In the genomic region with DNA sequence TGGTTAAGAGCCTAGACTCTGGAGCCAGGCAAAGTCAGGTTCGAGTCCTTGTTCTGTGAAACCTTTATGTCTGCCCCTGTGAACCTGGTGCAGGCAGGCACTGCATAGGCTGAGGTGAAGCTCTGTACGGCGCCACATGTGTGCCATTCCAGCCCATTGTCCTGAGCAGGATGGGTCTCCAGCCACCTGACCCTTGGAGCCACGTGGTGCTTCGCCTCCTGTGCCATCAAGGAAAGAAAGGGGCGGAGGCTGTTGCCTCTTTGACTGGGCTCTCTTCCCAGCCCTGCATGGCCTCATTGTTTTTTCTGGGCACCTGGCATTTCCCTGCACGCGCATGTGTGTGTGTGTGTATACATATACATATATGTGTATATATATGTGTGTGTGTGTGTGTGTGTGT, we compare ENCODE assay signal across 17 mouse cellular contexts. TPM values are rescaled to one million over a fixed set of nuclear protein-coding genes. Genes with fewer than 3 reads are reported as not detected.
A peak's percentile ranks its signal among the peaks of the same experiment; 100 is the strongest.
DNase-seq lines count a peak whose midpoint lies in the region; ATAC-seq and TF ChIP-seq lines count a peak whose summit lies in the region.
"Had no signal": no experiment of that assay in that cellular context is flagged by ENCODE, and none has a peak within 500 bp of the region (broad histone marks: within the 10 kb centered on the region; RNA-seq: fewer than 3 reads in every experiment).

No protein-coding gene starts in this region.

- 0 out of 2 replicates have a peak, but pooled peaks cover 6% of the 10 kb centered on the region for H3K4me1 ChIP-seq in kidney, adult 2 months (ENCODE audit: control insufficient read depth, insufficient read depth, low read length)
- peaks cover 7% of the 10 kb centered on the region; the same call in 1 of the 2 replicates for H3K4me1 ChIP-seq in midbrain, embryonic 11.5 days (ENCODE audit: control insufficient read depth, insufficient read depth, low read length)

- no peak for TF ChIP-seq CTCF in kidney, adult 2 months (conservative IDR thresholded peaks at IDR 0.05; ENCODE audit: insufficient read depth, insufficient read length, low read depth, low read length)

- H3K36me3 ChIP-seq in kidney, adult 2 months (ENCODE audit: control insufficient read depth, insufficient read depth, low read length), result no peaks in the 10 kb centered on the region
- no peaks in the 10 kb centered on the region for H3K36me3 ChIP-seq in midbrain, embryonic 11.5 days (ENCODE audit: control insufficient read depth, insufficient read depth, low read length)
- H3K36me3 ChIP-seq: forebrain, embryonic 15.5 days; hindbrain, embryonic 10.5 days; limb, embryonic 12.5 days; midbrain, embryonic 10.5 days; neural tube, embryonic 15.5 days had no signal

- no peak overlapping the region for H3K4me2 ChIP-seq in midbrain, embryonic 11.5 days

- no peak overlapping the region for H3K4me3 ChIP-seq in kidney, adult 2 months (ENCODE audit: insufficient read depth, low read depth, low read length)
- H3K4me3 ChIP-seq in midbrain, embryonic 11.5 days (ENCODE audit: low read depth, low read length), result no peak overlapping the region

- WGBS in kidney, adult 2 months, result 77% methylated on average over 8 of the region's 8 CpGs
- 64% methylated on average over 8 of the region's 8 CpGs for WGBS in midbrain, embryonic 11.5 days

- ATAC-seq in midbrain, embryonic 11.5 days (ENCODE audit: low FRiP score), result no peak

- no peak for TF ChIP-seq POLR2A in kidney, adult 2 months (IDR thresholded peaks at IDR 0.05; ENCODE audit: low read depth, low read length)

- no peak overlapping the region for H3K9ac ChIP-seq in midbrain, embryonic 11.5 days (ENCODE audit: low read length)
- H3K9ac ChIP-seq: forebrain, embryonic 15.5 days; limb, embryonic 12.5 days; liver, postnatal 0 days had no signal

- no peaks in the 10 kb centered on the region for H3K9me3 ChIP-seq in midbrain, embryonic 11.5 days (ENCODE audit: control insufficient read depth, low read length)
- H3K9me3 ChIP-seq: forebrain, embryonic 15.5 days; hindbrain, embryonic 10.5 days; limb, embryonic 12.5 days; midbrain, embryonic 10.5 days; neural tube, embryonic 15.5 days had no signal

- no peaks in the 10 kb centered on the region for H3K27me3 ChIP-seq in kidney, adult 2 months (replicated peaks; ENCODE audit: control insufficient read depth, insufficient read depth, low read length)
- no peaks in the 10 kb centered on the region; the same call in 1 of the 2 replicates for H3K27me3 ChIP-seq in midbrain, embryonic 11.5 days (ENCODE audit: control insufficient read depth, insufficient read depth, low read length)
- H3K27me3 ChIP-seq: forebrain, embryonic 15.5 days had no signal

- peak; percentile 3 for DNase-seq in adrenal gland, adult 2 months
- no peak for DNase-seq in adrenal gland, postnatal 25 days
- DNase-seq in heart, adult 11 months, result peak; percentile 95
- no peak for DNase-seq in heart, adult 18-20 months
- DNase-seq in kidney, postnatal 10 days, result peak; percentile 11
- no peak for DNase-seq in kidney, adult 2 months
- DNase-seq in R1 (ENCODE audit: low read depth, low spot score), result peak; percentile 50
- DNase-seq in midbrain, embryonic 11.5 days (ENCODE audit: low spot score, missing footprints), result no peak

- no peak overlapping the region for H3K27ac ChIP-seq in kidney, adult 2 months (ENCODE audit: insufficient read depth, low read depth, low read length)
- no peak overlapping the region for H3K27ac ChIP-seq in midbrain, embryonic 11.5 days (ENCODE audit: low read depth, low read length)
- H3K27ac ChIP-seq: forebrain, embryonic 15.5 days; kidney, postnatal 0 days; limb, embryonic 12.5 days; macrophage; neural tube, embryonic 15.5 days had no signal

RNA-seq across cellular contexts. Expression of gene Nr4a1, which starts 14.2 kb away (rescaled TPM):
- 100 to 1,000 TPM; 560 to 565 TPM for total RNA-seq in adrenal gland, adult 2 months (2021)
- 162 and 415 TPM in 2 replicates for polyA plus RNA-seq in adrenal gland, adult 2 months (2012; rRNA removed)
- total RNA-seq in adrenal gland, postnatal 25 days (2021), result 98.7 and 131 TPM in 2 replicates
- total RNA-seq in heart, adult 18-20 months (2021), result 10 to 100 TPM in 1 of 2 experiments, 1 to 10 TPM in 1; 7.7 to 10.5 TPM
- polyA plus RNA-seq in kidney, adult 2 months (2012; rRNA removed), result 4.9 and 5.7 TPM in 2 replicates
- 1.3 TPM in 2 replicates for polyA plus RNA-seq in midbrain, embryonic 11.5 days (2014; fragmentation: Nextera tagmentation; extraction: Ambion mirVana)

RNA-seq across cellular contexts. Expression of gene Grasp, which starts 15.8 kb away (rescaled TPM):
- total RNA-seq in adrenal gland, adult 2 months (2021), result 10 to 100 TPM; 16.4 to 21.0 TPM
- 53.0 and 60.3 TPM in 2 replicates for polyA plus RNA-seq in adrenal gland, adult 2 months (2012; rRNA removed)
- 9.8 and 16.3 TPM in 2 replicates for total RNA-seq in adrenal gland, postnatal 25 days (2021)
- total RNA-seq in heart, adult 18-20 months (2021), result 1 to 10 TPM; 8.7 to 9.7 TPM
- 6.2 and 7.0 TPM in 2 replicates for polyA plus RNA-seq in kidney, adult 2 months (2012; rRNA removed)
- 3.6 and 4.5 TPM in 2 replicates for polyA plus RNA-seq in midbrain, embryonic 11.5 days (2014; fragmentation: Nextera tagmentation; extraction: Ambion mirVana)

RNA-seq across cellular contexts. Expression of gene Atg101, which starts 44.3 kb away (rescaled TPM):
- total RNA-seq in adrenal gland, adult 2 months (2021), result 10 to 100 TPM; 38.6 to 58.8 TPM
- polyA plus RNA-seq in adrenal gland, adult 2 months (2012; rRNA removed), result 31.9 and 35.4 TPM in 2 replicates
- 40.6 and 44.5 TPM in 2 replicates for total RNA-seq in adrenal gland, postnatal 25 days (2021)
- total RNA-seq in heart, adult 18-20 months (2021), result 10 to 100 TPM; 20.0 to 21.3 TPM
- polyA plus RNA-seq in kidney, adult 2 months (2012; rRNA removed), result 46.1 and 48.7 TPM in 2 replicates
- polyA plus RNA-seq in midbrain, embryonic 11.5 days (2014; fragmentation: Nextera tagmentation; extraction: Ambion mirVana), result 57.9 and 67.4 TPM in 2 replicates

RNA-seq across cellular contexts. Expression of gene 6030408B16Rik, which starts 53.2 kb away (rescaled TPM):
- total RNA-seq in adrenal gland, adult 2 months (2021), result under 1 TPM; 0.40 to 0.52 TPM
- polyA plus RNA-seq in adrenal gland, adult 2 months (2012; rRNA removed), result 1.4 and 2.0 TPM in 2 replicates
- total RNA-seq in adrenal gland, postnatal 25 days (2021), result 0.27 TPM in 1 of 2 replicates, not detected in the other
- total RNA-seq in heart, adult 18-20 months (2021), result 1 to 10 TPM in 1 of 2 experiments, under 1 TPM in 1; 0.69 to 1.1 TPM
- polyA plus RNA-seq in kidney, adult 2 months (2012; rRNA removed), result 0.13 and 0.37 TPM in 2 replicates
- 0.33 TPM in 1 of 2 replicates, not detected in the other for polyA plus RNA-seq in midbrain, embryonic 11.5 days (2014; fragmentation: Nextera tagmentation; extraction: Ambion mirVana)
- total RNA-seq: midbrain, postnatal 0 days had no signal
- polyA plus RNA-seq: macrophage had no signal

Comparison
In these comparisons a context has a peak if more than half of its experiments do, and no peak if none do; other contexts are left out.
1. DNase-seq: peak in adrenal gland, adult 2 months (single experiment), heart, adult 11 months (single experiment), kidney, postnatal 10 days (single experiment) and R1 (single experiment); none in adrenal gland, postnatal 25 days (single experiment), heart, adult 18-20 months (0 of 2), kidney, adult 2 months (single experiment) and midbrain, embryonic 11.5 days (single experiment).